Mouse (Mus musculus): Measurements from ENCODE around the gene Serpina3m.
A peak's percentile ranks its signal among the peaks of the same experiment; 100 is the strongest.
"Not testable (repeated sequence)": the region's sequence is repeated elsewhere in the genome, so short reads cannot be mapped to it uniquely, and the experiment has no call there.

Serpina3m gene

DNA sequence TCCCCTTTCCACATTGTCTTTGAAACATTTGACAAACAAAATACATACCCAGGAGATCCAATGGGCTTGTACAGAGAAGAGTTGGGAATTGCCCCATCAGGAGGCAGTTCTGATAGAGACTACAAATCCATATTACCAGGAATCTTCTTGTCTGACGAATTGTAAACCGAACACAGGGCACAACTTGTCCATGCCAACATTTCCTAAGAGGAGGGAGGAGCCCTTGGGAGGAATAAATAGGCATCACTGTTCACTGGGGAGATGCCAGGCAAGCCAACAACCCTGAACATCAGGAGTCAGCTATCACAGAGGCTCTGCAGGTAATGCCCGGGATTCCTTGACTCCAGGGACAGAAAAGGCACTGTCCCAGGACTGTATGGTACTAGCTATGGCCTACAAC is at the start of gene Serpina3m, which contains the start of gene Serpina3k:
TSS of gene Serpina3m (plus strand) at position 261 of the 400 bp plus-strand sequence.
TSS of gene Serpina3k (plus strand) at position 261 of the 400 bp plus-strand sequence.
- DNase-seq, result not testable (repeated sequence)

GRCm38 (mm10) chr12:104289872-104290271 is 48.4 kb upstream of the Serpina3m start:
- no peak for DNase-seq

DNA sequence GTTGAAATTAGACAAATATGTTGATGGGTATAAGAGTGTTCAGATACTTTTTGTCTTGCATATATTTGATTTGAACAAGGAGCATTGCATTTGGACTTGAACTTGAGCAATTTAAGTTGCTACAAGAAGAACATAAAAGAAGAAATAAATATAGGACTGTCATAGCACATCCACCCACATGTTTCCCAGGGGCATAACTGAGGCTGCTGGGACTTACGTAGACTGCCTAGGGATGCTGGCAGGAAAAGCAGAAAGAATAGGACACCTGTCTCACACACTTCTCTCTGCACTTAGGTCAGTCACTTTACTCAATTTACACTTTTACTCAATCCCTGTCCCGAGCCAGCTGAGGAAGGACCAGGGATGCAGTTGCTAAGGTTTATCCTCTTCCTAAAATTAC is 44.3 kb upstream of the Serpina3m start:
- DNase-seq, result no peak

DNA sequence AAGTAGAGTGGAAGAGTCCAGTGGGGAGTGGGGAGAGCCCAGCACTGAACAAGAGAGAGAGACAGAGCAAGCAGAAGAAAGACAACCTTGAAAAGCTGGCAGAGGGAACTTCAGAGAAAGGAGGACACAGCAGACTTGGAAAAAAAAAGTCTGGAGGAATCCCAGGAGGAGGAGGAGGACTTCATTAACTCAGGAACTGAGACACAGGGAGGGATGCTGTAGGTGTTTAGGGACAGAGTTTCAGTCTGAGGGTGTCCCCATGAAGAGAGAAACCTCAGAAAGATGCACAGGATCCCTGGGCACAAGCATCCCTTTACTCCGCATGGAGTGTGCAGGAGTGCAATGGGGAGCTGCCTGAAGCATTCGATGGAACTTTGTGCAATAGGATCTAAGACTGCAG is 40.2 kb upstream of the Serpina3m start:
- no peak for DNase-seq

GRCm38 (mm10) chr12:104305991-104306390 is 32.3 kb upstream of the Serpina3m start:
- DNase-seq, result no peak

GRCm38 (mm10) chr12:104314253-104314652 is 24.0 kb upstream of the Serpina3m start, which contains the start of gene Serpina3j:
TSS of gene Serpina3j (plus strand) at chr12:104314553.
- no peak for DNase-seq

- DNase-seq, result peak in 1 of 2 experiments; percentile 29
Measured at GRCm38 (mm10) chr12:104322454-104322853, 15.8 kb upstream of the Serpina3m start.

DNA sequence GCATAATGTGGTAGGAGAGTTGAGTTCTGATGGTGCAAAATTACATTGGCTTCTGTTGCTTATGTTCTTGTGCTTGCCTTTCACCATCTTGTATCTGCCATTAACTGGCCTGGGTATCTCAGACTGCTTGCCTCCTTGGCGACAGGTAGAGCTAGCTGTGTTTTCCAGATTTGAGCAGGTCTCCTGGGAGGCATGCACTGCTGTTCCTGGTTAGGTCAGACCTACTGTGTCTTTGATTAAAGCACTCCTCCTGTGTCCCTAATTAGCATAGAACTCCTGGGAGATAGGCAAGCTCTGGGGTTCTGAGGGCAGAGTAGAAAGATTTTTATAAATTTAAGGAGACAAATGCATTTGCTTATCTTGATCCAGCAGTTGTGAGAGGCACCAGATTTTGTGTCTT is 6.6 kb upstream of the Serpina3m start:
- DNase-seq, result no peak

- not testable (repeated sequence) for DNase-seq
Measured at GRCm38 (mm10) chr12:104336873-104337272, 1.4 kb upstream of the Serpina3m start.

DNA sequence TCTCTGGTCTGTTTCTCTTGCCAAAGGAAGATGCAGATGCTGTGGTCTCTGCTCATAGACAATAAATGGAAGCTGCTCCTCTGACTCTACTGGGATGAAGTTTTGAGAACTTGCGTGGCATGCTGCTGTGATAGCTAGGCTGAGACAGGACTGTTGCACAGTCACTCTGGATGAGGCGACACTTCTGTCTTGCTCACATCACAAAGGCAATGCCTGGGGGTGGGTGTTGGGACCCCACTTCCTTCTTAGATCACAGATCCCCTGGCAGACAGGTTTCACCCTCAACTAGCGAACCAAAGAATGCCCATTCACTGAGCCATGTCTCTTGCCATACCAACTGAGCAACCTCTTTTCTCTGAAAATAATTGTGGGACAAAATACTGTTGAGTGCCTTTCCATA is 419 bp downstream of the Serpina3m start:
- DNase-seq, result no peak

DNA sequence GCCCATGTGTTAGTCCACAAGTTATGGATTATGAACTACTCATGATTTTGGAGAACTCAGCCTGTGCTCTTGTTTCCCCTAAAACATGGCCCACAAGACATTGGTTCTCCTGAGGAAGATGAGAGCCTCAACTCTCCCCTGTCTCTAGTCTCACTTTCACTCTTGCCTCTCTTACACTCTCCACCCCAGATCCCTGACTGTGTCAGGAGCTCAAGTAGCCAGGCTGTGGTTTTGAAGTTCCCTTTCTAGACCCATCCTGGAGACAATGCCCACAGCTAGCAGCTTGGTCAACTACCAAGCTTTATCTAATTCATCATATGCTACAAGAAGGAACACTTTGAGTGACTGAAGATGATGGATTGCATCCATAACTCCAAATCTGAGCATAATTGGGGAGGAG is 4.2 kb downstream of the Serpina3m start:
- DNase-seq, result not testable (repeated sequence)

DNA sequence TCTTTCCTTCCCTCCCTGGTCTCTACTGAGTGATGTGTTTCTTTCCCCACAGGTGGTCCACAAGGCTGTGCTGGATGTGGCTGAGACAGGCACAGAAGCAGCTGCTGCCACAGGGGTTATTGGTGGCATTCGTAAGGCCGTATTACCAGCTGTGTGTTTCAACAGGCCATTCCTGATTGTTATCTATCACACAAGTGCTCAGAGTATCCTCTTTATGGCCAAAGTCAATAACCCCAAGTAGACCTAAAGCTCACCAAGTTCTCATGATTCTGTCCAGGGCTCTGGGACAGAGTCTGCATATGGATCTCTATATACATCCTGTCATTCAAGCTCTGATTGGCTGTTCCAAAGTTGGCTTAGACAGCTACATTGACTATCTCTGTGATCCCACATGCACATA is 6.9 kb downstream of the Serpina3m start:
- no peak for DNase-seq

DNA sequence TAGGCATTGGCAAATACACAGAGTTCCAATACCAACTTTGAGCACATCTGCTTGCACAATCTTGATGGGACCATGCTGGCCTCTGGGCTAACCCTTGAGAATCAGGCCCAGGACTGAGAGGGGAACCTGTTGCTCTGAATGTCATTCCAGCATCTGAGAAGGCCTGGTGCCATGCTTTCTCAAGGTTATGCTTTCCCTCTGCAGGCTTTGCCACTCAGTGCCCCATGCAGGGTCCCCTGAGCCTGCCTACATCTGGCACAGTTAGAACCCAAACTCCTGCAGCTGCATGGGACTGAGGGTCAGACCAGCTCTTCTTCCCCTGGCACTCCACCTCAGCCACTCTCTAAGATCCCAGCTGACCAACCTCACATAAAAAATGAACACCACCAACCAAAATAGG is 7.4 kb downstream of the Serpina3m start:
- no peak for DNase-seq

DNA sequence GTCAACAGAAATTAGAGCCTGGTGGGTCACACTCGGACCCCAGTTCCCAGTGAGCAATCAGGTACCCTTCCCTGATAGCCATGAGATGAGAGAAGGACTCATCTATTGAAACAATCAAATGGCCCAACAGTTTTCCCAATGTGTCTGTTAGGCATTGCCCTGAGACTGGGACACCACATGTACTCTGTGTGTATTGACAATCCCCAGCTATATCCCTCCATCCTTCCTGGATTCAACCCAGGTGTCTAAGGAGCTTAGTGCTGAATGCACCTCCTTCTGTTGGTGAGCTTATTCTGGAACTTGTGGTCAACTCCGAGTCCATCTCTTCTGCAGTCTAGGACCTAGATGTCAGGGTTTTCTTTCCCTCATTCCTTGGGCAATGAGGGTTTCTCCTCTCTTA is 8.8 kb downstream of the Serpina3m start:
- no peak for DNase-seq

GRCm38 (mm10) chr12:104351812-104352211 is 13.5 kb downstream of the Serpina3m start:
- peak in 1 of 2 experiments; percentile 18 for DNase-seq

DNA sequence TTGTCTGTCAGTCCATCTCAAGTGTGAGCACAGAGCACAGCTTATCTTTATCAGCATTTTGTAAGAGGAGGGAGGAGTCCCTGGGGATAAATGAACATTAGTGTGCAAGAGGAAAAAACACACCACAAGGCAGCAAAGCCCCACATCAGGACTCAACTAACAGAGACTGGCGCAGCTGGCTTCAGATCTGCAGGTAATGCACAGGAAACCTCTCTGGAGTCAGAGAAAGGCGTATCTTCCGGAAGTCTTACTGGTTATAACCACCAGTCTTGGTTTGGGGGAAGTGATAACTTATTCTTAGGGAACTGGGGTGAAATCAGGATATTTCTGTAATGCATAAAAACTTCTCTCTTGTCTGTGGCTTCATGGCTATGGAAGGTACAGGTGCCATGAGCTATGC is 17.7 kb downstream of the Serpina3m start:
- no peak for DNase-seq

DNA sequence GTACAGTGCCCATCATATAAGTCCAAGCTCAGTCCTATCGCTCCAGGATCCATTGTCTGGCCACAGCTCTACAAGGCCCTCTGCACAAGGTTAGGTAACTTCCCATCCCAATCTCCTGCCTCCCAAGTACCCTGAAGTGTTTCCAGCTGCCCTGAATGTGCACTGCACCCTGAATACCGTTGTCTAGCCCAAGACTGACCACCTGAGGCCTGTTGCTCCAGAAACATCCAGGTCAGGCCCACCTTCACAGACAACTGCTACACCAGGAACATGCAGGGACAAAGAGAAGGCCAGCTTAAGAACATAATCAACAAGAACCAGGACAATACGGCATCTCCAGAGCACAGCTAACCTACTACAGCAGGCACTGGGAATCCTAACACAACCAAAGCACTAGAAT is 31.7 kb downstream of the Serpina3m start:
- DNase-seq, result no peak

DNA sequence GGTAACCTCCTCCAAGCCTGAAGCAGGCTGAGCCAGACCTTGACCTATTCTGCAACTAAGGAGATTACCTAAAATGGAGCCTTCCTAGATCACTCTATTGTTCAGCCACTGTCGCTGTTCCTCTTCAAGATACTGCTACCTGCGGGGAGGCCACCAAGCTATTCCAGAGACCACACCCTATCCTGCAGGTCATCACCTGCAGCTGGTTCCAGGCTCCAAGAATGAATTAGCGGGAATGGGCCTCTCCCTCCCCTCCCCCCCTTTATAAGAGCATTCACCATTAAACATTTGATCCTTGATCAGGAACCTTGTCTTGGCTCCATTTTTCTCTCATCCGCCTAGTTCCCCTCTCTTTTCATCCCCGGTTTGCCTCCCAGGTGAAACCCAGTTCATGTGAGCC is 38.9 kb downstream of the Serpina3m start:
- DNase-seq, result not testable (repeated sequence)

GRCm38 (mm10) chr12:104378351-104378750 is 40.1 kb downstream of the Serpina3m start:
- not testable (repeated sequence) for DNase-seq

GRCm38 (mm10) chr12:104378815-104379214 is 40.5 kb downstream of the Serpina3m start:
- not testable (repeated sequence) for DNase-seq

DNA sequence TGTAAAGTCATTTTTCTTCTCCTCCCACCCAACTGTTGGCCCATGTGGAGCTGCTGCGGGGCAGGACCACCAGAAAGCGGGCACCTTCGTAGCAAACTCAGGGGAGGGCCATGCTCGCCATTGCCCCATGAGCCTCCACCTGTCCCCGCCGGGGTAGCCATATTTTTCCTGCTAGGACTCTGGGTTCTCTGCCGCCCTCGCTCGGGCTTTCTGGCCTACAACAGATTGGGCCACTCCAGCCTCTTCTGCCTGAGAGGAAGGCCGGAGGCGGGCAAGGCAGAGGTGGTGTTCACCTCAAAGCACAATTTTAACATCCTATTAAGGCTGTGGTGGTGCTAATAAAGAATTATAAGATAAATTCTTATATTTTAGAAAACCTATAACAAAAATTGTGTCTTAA is 41.6 kb downstream of the Serpina3m start:
- DNase-seq, result no peak

DNA sequence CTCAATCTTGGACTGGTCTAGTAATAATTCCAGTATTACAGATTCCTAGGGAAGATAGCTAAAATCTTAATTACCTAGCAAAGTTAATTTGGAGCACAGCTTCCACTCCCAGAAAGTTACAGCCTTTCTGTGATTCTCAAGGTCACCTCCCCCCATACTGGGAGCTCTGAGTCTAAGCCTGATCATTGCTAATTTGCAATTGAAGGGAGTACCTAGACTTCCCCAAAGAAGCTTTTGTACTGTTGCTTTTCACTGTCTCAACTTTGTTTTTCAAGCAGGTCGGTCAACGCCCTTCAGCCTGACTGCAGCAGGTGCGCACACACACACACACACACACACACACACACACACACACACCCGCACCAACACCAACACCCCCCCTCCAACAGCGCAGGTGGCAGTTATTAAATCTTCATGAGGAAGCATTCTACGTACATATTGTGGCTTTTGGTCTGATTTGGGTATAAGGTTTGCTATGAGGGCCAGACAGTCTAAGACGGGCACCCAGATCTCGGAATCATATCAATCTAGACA is 42.9 kb downstream of the Serpina3m start:
- DNase-seq, result not testable (repeated sequence)

DNA sequence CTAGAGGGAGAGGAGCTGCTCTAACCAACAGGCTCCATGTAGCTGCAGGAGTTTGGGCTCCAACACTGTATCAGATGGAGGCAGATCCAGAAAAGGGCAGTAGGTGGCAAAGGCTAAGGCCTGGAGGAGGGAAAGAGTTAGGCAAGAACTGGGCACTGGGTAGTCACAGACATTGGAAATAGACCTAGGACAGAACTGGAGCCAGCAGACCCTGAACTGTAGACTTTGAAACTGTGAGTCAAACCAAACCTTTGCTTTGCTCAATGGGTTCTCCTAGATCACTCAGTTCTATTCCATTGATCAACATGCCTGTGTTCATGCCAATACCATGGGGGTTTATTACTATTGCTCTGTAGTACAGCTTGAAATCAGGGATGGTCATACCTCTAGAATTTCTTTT is 47.7 kb downstream of the Serpina3m start:
- not testable (repeated sequence) for DNase-seq

- not testable (repeated sequence) for DNase-seq
Measured at GRCm38 (mm10) chr12:104386878-104387277, 48.6 kb downstream of the Serpina3m start.

DNA sequence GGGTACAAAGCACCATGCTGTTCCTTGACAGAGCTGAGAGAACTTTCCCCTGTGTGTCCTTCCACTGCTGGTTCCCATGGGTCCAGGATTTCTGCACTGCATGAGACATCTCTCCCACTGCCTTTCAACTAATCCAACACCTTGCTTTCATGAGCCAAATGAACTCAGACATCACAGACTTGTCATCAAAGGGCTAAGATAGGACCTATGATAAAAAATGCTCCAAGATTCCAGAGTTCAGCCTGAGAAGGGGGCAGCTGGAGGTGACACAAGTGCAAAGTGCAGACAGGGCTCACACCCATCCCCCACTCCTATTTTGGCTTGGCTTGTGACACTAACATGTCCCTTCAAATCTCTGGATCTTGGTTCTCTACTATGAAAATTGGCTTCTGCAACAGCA is 50.2 kb downstream of the Serpina3m start:
- DNase-seq, result no peak
